Mouse (Mus musculus) neutrophil, adult 5-6 weeks (primary cell): ENCODE data around the gene AC124108.1. TPM values are rescaled to one million over a fixed set of nuclear protein-coding genes. Genes with fewer than 3 reads are reported as not detected.

Experiments used
- ATAC-seq: fragments of 151-379, 151-347 bp; 2 replicates; pipeline ENCODE4 v1.8.0; 2017; ENCODE audit warnings: mild to moderate bottlenecking, moderate TSS enrichment; ENCODE audit not compliant: insufficient number of reproducible peaks, poor library complexity, low FRiP score, severe bottlenecking; ENCODE audit errors: extremely low read depth
- total RNA-seq: library from RNA; stranded (forward); fragments of 200-1000 nt; gene quantifications from 2 replicates; pipeline ENCODE4 v1.2.3, GENCODE M21; 2017

AC124108.1 gene
- not detected in 2 replicates for total RNA-seq

GRCm38 (mm10) chr1:132191093-132191785 lies at the start of gene AC124108.1, which contains the start of gene Lemd1:
Gene AC124108.1, plus strand, starts transcription at chr1:132191457.
Gene Lemd1, plus strand, starts transcription at chr1:132191431.
- no peak for ATAC-seq

- no peak for ATAC-seq
These were observed 49.5 kb upstream of the AC124108.1 start for GRCm38 (mm10) chr1:132141753-132142152.

GRCm38 (mm10) chr1:132143079-132143478 lies 48.2 kb upstream of the AC124108.1 start:
- ATAC-seq, result no peak

GRCm38 (mm10) chr1:132143730-132144129 lies 47.5 kb upstream of the AC124108.1 start:
- ATAC-seq, result no peak

GRCm38 (mm10) chr1:132144223-132144622 lies 47.0 kb upstream of the AC124108.1 start:
- ATAC-seq, result no peak

- no peak for ATAC-seq
These were observed 46.4 kb upstream of the AC124108.1 start for GRCm38 (mm10) chr1:132144837-132145236.

GRCm38 (mm10) chr1:132145973-132146685 lies 45.1 kb upstream of the AC124108.1 start:
- ATAC-seq, result no peak

GRCm38 (mm10) chr1:132149410-132149809 lies 41.8 kb upstream of the AC124108.1 start:
- no peak for ATAC-seq

GRCm38 (mm10) chr1:132150171-132150570 lies 41.1 kb upstream of the AC124108.1 start:
- no peak for ATAC-seq

- no peak for ATAC-seq
These were observed 40.2 kb upstream of the AC124108.1 start for GRCm38 (mm10) chr1:132150817-132151601.

- ATAC-seq, result no peak
These were observed 39.3 kb upstream of the AC124108.1 start for GRCm38 (mm10) chr1:132151908-132152307.

- no peak for ATAC-seq
These were observed 38.1 kb upstream of the AC124108.1 start for GRCm38 (mm10) chr1:132153086-132153690.

GRCm38 (mm10) chr1:132153691-132154090 lies 37.6 kb upstream of the AC124108.1 start:
- no peak for ATAC-seq

- peak; percentile 69 for ATAC-seq
These were observed 35.5 kb upstream of the AC124108.1 start for GRCm38 (mm10) chr1:132155737-132156136.

- ATAC-seq, result 0 out of 2 replicates have a peak, but pooled peaks have one; percentile 37
These were observed 34.1 kb upstream of the AC124108.1 start for GRCm38 (mm10) chr1:132157016-132157781.

GRCm38 (mm10) chr1:132157808-132158207 lies 33.4 kb upstream of the AC124108.1 start:
- no peak for ATAC-seq

GRCm38 (mm10) chr1:132158741-132159140 lies 32.5 kb upstream of the AC124108.1 start:
- ATAC-seq, result no peak

- no peak for ATAC-seq
These were observed 31.6 kb upstream of the AC124108.1 start for GRCm38 (mm10) chr1:132159681-132160080.
